Mouse (Mus musculus) CH12.LX (cell line): Measurements from ENCODE around the gene Rexo1. TPM values are rescaled to one million over a fixed set of nuclear protein-coding genes. Genes with fewer than 3 reads are reported as not detected.
"Not testable (repeated sequence)": the region's sequence is repeated elsewhere in the genome, so short reads cannot be mapped to it uniquely, and the experiment has no call there.

Experiments used
- DNase-seq: peaks from one replicate; pipeline ENCODE4 v3.0.0-alpha.2; 2013; ENCODE audit errors: extremely low read depth
- H3K27ac ChIP-seq: 2 replicates; pipeline ENCODE4 v1.5.1; 2012; ENCODE audit warnings: low read depth, mild to moderate bottlenecking, control low read depth, moderate library complexity; ENCODE audit not compliant: insufficient read depth
- H3K27me3 ChIP-seq: replicated peaks from 2 replicates; pipeline ENCODE3; 2012; ENCODE audit warnings: inconsistent platforms
- H3K36me3 ChIP-seq, 2 experiments: replicated peaks in 1 of 2; 2 replicates each; pipeline versions ENCODE3 to v1.6.1; 2012; ENCODE audit warnings: inconsistent platforms in 1 of 2, low read length in 1 of 2, mild to moderate bottlenecking in 1 of 2, mixed read lengths in 1 of 2, moderate library complexity in 1 of 2; ENCODE audit not compliant: control insufficient read depth in 1 of 2, insufficient read depth in 1 of 2
- H3K4me1 ChIP-seq, 2 experiments: 2 replicates each; pipeline ENCODE4 v1.6.1; 2012; ENCODE audit warnings: inconsistent platforms in 1 of 2, moderate library complexity in 1 of 2; ENCODE audit not compliant: insufficient read depth in 2 of 2, control insufficient read depth in 1 of 2
- H3K4me2 ChIP-seq: 2 replicates; pipeline ENCODE4 v1.6.1; 2012; ENCODE audit warnings: low read depth, mild to moderate bottlenecking, control low read depth; ENCODE audit not compliant: poor library complexity, insufficient read depth, severe bottlenecking
- H3K4me3 ChIP-seq, 3 experiments: fragments of 150-350 bp in 1 of 3; sonication (generic) in 1 of 3; replicated peaks in 1 of 3; 2 replicates each; pipeline versions ENCODE3 to v1.5.1; 2011 to 2012; ENCODE audit warnings: low read depth in 2 of 3, low read length in 2 of 3, mild to moderate bottlenecking in 2 of 3, moderate library complexity in 2 of 3, control low read depth in 1 of 3, improper control_type of control experiment in 1 of 3, inconsistent platforms in 1 of 3, mixed read lengths in 1 of 3; ENCODE audit not compliant: poor library complexity in 1 of 3
- H3K79me2 ChIP-seq: replicated peaks from 2 replicates; pipeline ENCODE4 v1.6.1; 2012; ENCODE audit warnings: mild to moderate bottlenecking, moderate library complexity; ENCODE audit not compliant: control insufficient read depth, poor library complexity, insufficient read depth, severe bottlenecking; ENCODE audit errors: extremely low read depth
- H3K9ac ChIP-seq: 2 replicates; pipeline ENCODE4 v1.6.1; 2012; ENCODE audit warnings: low read depth, mild to moderate bottlenecking, control low read depth, moderate library complexity; ENCODE audit not compliant: insufficient read depth
- H3K9me3 ChIP-seq: replicated peaks from 2 replicates; pipeline ENCODE3; 2012; ENCODE audit warnings: low read length, inconsistent platforms, mixed read lengths
- E2F4 ChIP-seq: IDR thresholded peaks from 2 replicates; pipeline ENCODE4 v1.6.1; 2011; ENCODE audit warnings: low read depth, low read length, improper control_type of control experiment; ENCODE audit not compliant: insufficient replicate concordance
- ETS1 ChIP-seq: conservative IDR thresholded peaks from 2 replicates; pipeline ENCODE4 v1.6.1; 2012; ENCODE audit warnings: low read depth, mild to moderate bottlenecking, inconsistent platforms, low read length, improper control_type of control experiment, moderate library complexity
- GABPA ChIP-seq: IDR thresholded peaks from 2 replicates; pipeline ENCODE4 v1.6.1; 2012; ENCODE audit warnings: low read depth, low read length, improper control_type of control experiment, inconsistent platforms; ENCODE audit not compliant: insufficient replicate concordance
- HCFC1 ChIP-seq: IDR thresholded peaks from 2 replicates; pipeline ENCODE4 v1.6.1; 2012; ENCODE audit warnings: low read depth, mild to moderate bottlenecking, inconsistent platforms, low read length, improper control_type of control experiment
- MAFK ChIP-seq: IDR thresholded peaks from 2 replicates; pipeline ENCODE4 v1.6.1; 2011; ENCODE audit warnings: low read length, improper control_type of control experiment; ENCODE audit not compliant: insufficient replicate concordance
- MAZ ChIP-seq: IDR thresholded peaks from 2 replicates; pipeline ENCODE4 v1.6.1; 2012; ENCODE audit warnings: low read depth, mild to moderate bottlenecking, inconsistent platforms, low read length, improper control_type of control experiment, moderate library complexity
- MEF2A ChIP-seq: IDR thresholded peaks from 2 replicates; pipeline ENCODE4 v1.6.1; 2014; ENCODE audit warnings: low read depth, mild to moderate bottlenecking, inconsistent platforms, low read length, improper control_type of control experiment, borderline replicate concordance
- MXI1 ChIP-seq: IDR thresholded peaks from 2 replicates; pipeline ENCODE4 v1.6.1; 2011; ENCODE audit warnings: mild to moderate bottlenecking, low read depth, low read length, improper control_type of control experiment
- MYC ChIP-seq: IDR thresholded peaks from 2 replicates; pipeline ENCODE4 v1.6.1; 2011; ENCODE audit warnings: low read depth, mild to moderate bottlenecking, improper control_type of control experiment, low read length
- NELFE ChIP-seq: IDR thresholded peaks from 2 replicates; pipeline ENCODE4 v1.6.1; 2011; ENCODE audit warnings: low read depth, low read length, improper control_type of control experiment
- PAX5 ChIP-seq: IDR thresholded peaks from 2 replicates; pipeline ENCODE4 v1.6.1; 2012; ENCODE audit warnings: low read length, inconsistent platforms, mixed read lengths
- POLR2AphosphoS2 ChIP-seq: IDR thresholded peaks from 2 replicates; pipeline ENCODE4 v1.6.1; 2011; ENCODE audit warnings: low read depth, low read length, improper control_type of control experiment
- RAD21 ChIP-seq: IDR thresholded peaks from 2 replicates; pipeline ENCODE4 v1.6.1; 2011; ENCODE audit warnings: low read depth, mild to moderate bottlenecking, low read length, improper control_type of control experiment, moderate library complexity
- UBTF ChIP-seq: IDR thresholded peaks from 2 replicates; pipeline ENCODE4 v1.6.1; 2012; ENCODE audit warnings: low read depth, mild to moderate bottlenecking, inconsistent platforms, low read length, improper control_type of control experiment, moderate library complexity
- USF1 ChIP-seq: IDR thresholded peaks from 2 replicates; pipeline ENCODE4 v1.6.1; 2014; ENCODE audit warnings: low read depth, mild to moderate bottlenecking, inconsistent platforms, low read length, improper control_type of control experiment
- USF2 ChIP-seq: conservative IDR thresholded peaks from 2 replicates; pipeline ENCODE4 v1.6.1; 2011; ENCODE audit warnings: low read depth, low read length, improper control_type of control experiment
- ZC3H11A ChIP-seq: IDR thresholded peaks from 2 replicates; pipeline ENCODE4 v1.6.1; 2012; ENCODE audit warnings: low read depth, mild to moderate bottlenecking, inconsistent platforms, low read length, improper control_type of control experiment
- dilution Hi-C: fragments of 300-500 bp; cut with MboI; formaldehyde crosslinking; loops from 2 replicates; pipeline ENCODE4 v1.14.3; 2020; ENCODE audit warnings: low sequenced_read_pairs; ENCODE audit not compliant: extremely low pct_unique_long_range_greater_than_20kb, extremely low pct_ligation_motif_present
- in situ Hi-C: fragments of 300-500 bp; cut with MboI; formaldehyde crosslinking; loops from 3 replicates; pipeline ENCODE4 v1.14.3; 2019; ENCODE audit warnings: low sequenced_read_pairs, low pct_ligation_motif_present, low pct_unique_long_range_greater_than_20kb, mixed read lengths
- polyA plus RNA-seq: library from polyadenylated mRNA; unstranded; fragments of >175 nt; gene quantifications from 2 replicates; pipeline ENCODE4 v1.2.1, GENCODE M21; 2012; ENCODE audit warnings: low read depth; ENCODE audit not compliant: insufficient read length
- total RNA-seq, 2 experiments: library from RNA; depleted of rRNA; stranded (reverse); fragments of 300-350 nt in 1 of 2; fragments of >200 nt in 1 of 2; gene quantifications; 2 replicates each; pipeline ENCODE4 v1.2.3; 2012 to 2014

The Rexo1 gene
- total and polyA plus RNA-seq, 3 experiments = 7.0 to 41.9 (median 17.7) TPM

DNA sequence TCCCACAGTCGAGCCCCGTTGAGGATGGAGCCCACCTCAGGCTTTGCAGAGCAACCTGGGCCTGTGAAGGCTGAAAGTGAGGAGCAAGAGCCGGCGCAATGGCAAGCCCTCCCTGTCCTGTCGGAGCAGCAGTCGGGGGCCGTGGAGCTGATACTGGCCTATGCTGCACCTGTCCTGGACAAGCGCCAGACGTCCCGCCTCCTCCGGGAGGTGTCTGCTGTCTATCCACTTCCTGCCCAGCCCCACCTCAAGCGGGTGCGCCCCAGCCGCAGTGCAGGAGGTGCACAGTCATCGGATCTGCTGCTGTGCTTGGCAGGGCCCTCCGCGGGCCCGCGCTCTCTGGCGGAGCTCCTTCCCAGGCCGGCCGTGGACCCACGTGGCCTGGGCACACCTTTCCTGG, 44.9 kb upstream of the Rexo1 start:
- in situ Hi-C loops = no loop called here
- H3K9ac ChIP-seq = no peak overlapping the region
- H3K9me3 ChIP-seq = no peaks in the 10 kb centered on the region
- H3K4me1 ChIP-seq = peaks cover 22 to 59% of the 10 kb centered on the region in 2 experiments
- no peak for TF ChIP-seq NELFE
- no peak for TF ChIP-seq UBTF
- TF ChIP-seq USF2 = no peak
- no peak for TF ChIP-seq HCFC1
- TF ChIP-seq, all 38 proteins: peak for 0
- H3K36me3 ChIP-seq = peaks cover 44 to 69% of the 10 kb centered on the region in 2 experiments
- dilution Hi-C loops = no loop called here
- no peak overlapping the region for H3K4me3 ChIP-seq
- H3K27ac ChIP-seq = no peak overlapping the region
- H3K4me2 ChIP-seq = no peak overlapping the region
- peaks cover 35% of the 10 kb centered on the region for H3K79me2 ChIP-seq
- no peaks in the 10 kb centered on the region for H3K27me3 ChIP-seq
- no peak for DNase-seq

DNA sequence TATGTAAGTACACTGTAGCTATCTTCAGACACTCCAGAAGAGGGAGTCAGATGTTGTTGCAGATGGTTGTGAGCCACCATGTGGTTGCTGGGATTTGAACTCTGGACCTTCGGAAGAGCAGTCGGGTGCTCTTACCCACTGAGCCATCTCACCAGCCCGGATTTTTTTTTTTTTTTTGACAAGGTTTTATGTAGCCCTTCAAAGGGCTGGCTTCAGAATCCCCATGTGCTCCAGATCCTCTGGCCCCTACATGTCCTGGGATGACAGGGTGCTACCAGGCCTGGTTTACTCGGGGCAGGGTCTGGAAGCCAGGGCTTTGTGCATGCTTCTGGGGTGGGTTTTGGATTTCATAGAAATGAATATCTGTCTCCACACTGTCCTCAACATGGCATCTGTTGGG, 44.4 kb upstream of the Rexo1 start, which contains the start of gene Gm49322:
Gene Gm49322, plus strand, starts transcription at position 301 of the 400 bp plus-strand sequence.
- H3K4me2 ChIP-seq, H3K27ac ChIP-seq, H3K9ac ChIP-seq, in situ Hi-C loops, H3K9me3 ChIP-seq, H3K27me3 ChIP-seq, DNase-seq, H3K4me3 ChIP-seq, dilution Hi-C loops: not testable (repeated sequence)
- Histone ChIP-seq H3K4me1 (peaks cover 19 to 53% of the 10 kb centered on the region in 2 experiments), H3K36me3 (peaks cover 44 to 63% of the 10 kb centered on the region in 2 experiments), H3K79me2 (peaks cover 35% of the 10 kb centered on the region)

DNA sequence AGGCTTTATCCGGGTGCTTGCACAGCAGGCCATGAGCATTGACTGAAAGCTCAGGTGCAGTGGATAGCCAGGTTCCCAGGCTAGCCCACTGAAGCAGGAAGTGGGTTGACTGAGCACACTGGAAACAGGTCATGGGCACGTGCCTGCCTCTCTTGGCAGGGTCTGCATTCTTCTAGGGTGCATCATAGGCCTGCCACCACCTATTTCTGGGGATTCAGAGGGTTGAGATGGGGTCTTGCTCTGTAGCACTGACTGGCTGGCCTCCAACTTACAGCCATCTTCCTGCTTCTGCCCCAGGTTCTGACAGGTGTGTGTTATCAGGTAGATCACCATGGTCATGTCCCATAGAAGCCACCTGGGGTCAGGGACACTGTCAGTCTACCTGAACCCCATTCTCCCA, 43.6 kb upstream of the Rexo1 start:
- no peaks in the 10 kb centered on the region for H3K27me3 ChIP-seq
- H3K36me3 ChIP-seq = peaks cover 43 to 56% of the 10 kb centered on the region in 2 experiments
- DNase-seq = no peak
- H3K9me3 ChIP-seq = no peaks in the 10 kb centered on the region
- H3K4me2 ChIP-seq = no peak overlapping the region
- TF ChIP-seq MXI1 (no peak), PAX5 (no peak), RAD21 (no peak), POLR2AphosphoS2 (no peak), USF1 (no peak), MAZ (no peak), GABPA (no peak), MAFK (no peak), MEF2A (no peak), ETS1 (no peak), ZC3H11A (no peak), E2F4 (no peak), MYC (no peak), HCFC1 (no peak)
- no peak overlapping the region for H3K4me3 ChIP-seq
- H3K27ac ChIP-seq = no peak overlapping the region
- peaks cover 35% of the 10 kb centered on the region for H3K79me2 ChIP-seq
- H3K9ac ChIP-seq = no peak overlapping the region
- dilution Hi-C loops = no loop called here
- peaks cover 17 to 46% of the 10 kb centered on the region in 2 experiments for H3K4me1 ChIP-seq
- in situ Hi-C loops = no loop called here
